Mouse (Mus musculus): ENCODE results near the gene Tmcc1. TPM values are rescaled to one million over a fixed set of nuclear protein-coding genes. Genes with fewer than 3 reads are reported as not detected.

The Tmcc1 gene
- total and polyA plus RNA-seq, 3 experiments = 9.1 to 30.6 TPM; not detected in 1

- no peak overlapping the region for H3K27ac ChIP-seq (ENCODE audit: control insufficient read depth, low read depth, low read length)
- H3K4me1 ChIP-seq (ENCODE audit: control insufficient read depth in 1 of 2, insufficient read depth in 2 of 2, low read length in 2 of 2) = peaks cover 5 to 6% of the 10 kb centered on the region in 2 experiments; a peak in 2 of 4 replicates
- no peak overlapping the region for H3K9ac ChIP-seq (ENCODE audit: control insufficient read depth, low read depth, low read length, poor library complexity, severe bottlenecking)
- no peak overlapping the region for H3K4me3 ChIP-seq (ENCODE audit: control insufficient read depth in 1 of 2, insufficient read depth in 1 of 2, low read depth in 2 of 2, low read length in 2 of 2)
- no peak for DNase-seq (ENCODE audit: low read depth, low spot score)
- TF ChIP-seq GABPA (IDR thresholded peaks at IDR 0.05; ENCODE audit: low read depth, low read length) (0 out of 2 replicates have a peak, but pooled peaks have one; percentile 19), ZC3H11A (IDR thresholded peaks at IDR 0.05; ENCODE audit: low read depth, low read length) (no peak), BHLHE40 (IDR thresholded peaks at IDR 0.05; ENCODE audit: borderline replicate concordance, low read depth, low read length) (no peak)
- no peaks in the 10 kb centered on the region for H3K79me2 ChIP-seq (ENCODE audit: control insufficient read depth, insufficient read depth, low read length, poor library complexity)
- H3K9me3 ChIP-seq (replicated peaks; ENCODE audit: insufficient read depth, low read length) = no peaks in the 10 kb centered on the region
- peaks cover 0 to 12% of the 10 kb centered on the region in 2 experiments; a peak in 2 of 4 replicates for H3K36me3 ChIP-seq (ENCODE audit: control insufficient read depth in 1 of 2, insufficient read depth in 2 of 2, low read length in 2 of 2)
- no peaks in the 10 kb centered on the region for H3K27me3 ChIP-seq (ENCODE audit: control insufficient read depth in 1 of 2, insufficient read depth in 2 of 2, low read length in 2 of 2)
Observed at GRCm38 (mm10) chr6:116055001-116055471, 138.2 kb downstream of the Tmcc1 start.

- peak; percentile 39 for DNase-seq (ENCODE audit: low read depth, low spot score)
- TF ChIP-seq GATA1 (IDR thresholded peaks at IDR 0.05; ENCODE audit: low read depth, low read length) (0 out of 2 replicates have a peak, but pooled peaks have one; percentile 33), TAL1 (IDR thresholded peaks at IDR 0.05; ENCODE audit: low read length) (peak; percentile 66), MEF2A (IDR thresholded peaks at IDR 0.05; ENCODE audit: extremely low read depth, insufficient replicate concordance, low read depth, low read length, poor library complexity, severe bottlenecking) (no peak), TCF12 (IDR thresholded peaks at IDR 0.05; ENCODE audit: low read depth, low read length) (peak; percentile 58; the same call in 1 of the 2 replicates), EP300 (IDR thresholded peaks at IDR 0.05; ENCODE audit: low read depth in 1 of 2, low read length in 2 of 2) (peak in 1 of 2 experiments; percentile 39; a peak in 1 of 4 replicates)
- Histone ChIP-seq H3K79me2 (ENCODE audit: control insufficient read depth, insufficient read depth, low read length, poor library complexity) (no peaks in the 10 kb centered on the region), H3K27me3 (ENCODE audit: control insufficient read depth in 1 of 2, insufficient read depth in 2 of 2, low read length in 2 of 2) (no peaks in the 10 kb centered on the region), H3K36me3 (ENCODE audit: control insufficient read depth in 1 of 2, insufficient read depth in 2 of 2, low read length in 2 of 2) (peaks cover 0 to 8% of the 10 kb centered on the region in 2 experiments; a peak in 2 of 4 replicates), H3K4me1 (ENCODE audit: control insufficient read depth in 1 of 2, insufficient read depth in 2 of 2, low read length in 2 of 2) (peaks cover 0 to 4% of the 10 kb centered on the region in 2 experiments; a peak in 2 of 4 replicates), H3K9ac (ENCODE audit: control insufficient read depth, low read depth, low read length, poor library complexity, severe bottlenecking) (no peak overlapping the region), H3K27ac (ENCODE audit: control insufficient read depth, low read depth, low read length) (no peak overlapping the region), H3K4me3 (ENCODE audit: control insufficient read depth in 1 of 2, insufficient read depth in 1 of 2, low read depth in 2 of 2, low read length in 2 of 2) (no peak overlapping the region), H3K9me3 (replicated peaks; ENCODE audit: insufficient read depth, low read length) (no peaks in the 10 kb centered on the region)
Observed at GRCm38 (mm10) chr6:116047896-116048295, 145.4 kb downstream of the Tmcc1 start.

DNA sequence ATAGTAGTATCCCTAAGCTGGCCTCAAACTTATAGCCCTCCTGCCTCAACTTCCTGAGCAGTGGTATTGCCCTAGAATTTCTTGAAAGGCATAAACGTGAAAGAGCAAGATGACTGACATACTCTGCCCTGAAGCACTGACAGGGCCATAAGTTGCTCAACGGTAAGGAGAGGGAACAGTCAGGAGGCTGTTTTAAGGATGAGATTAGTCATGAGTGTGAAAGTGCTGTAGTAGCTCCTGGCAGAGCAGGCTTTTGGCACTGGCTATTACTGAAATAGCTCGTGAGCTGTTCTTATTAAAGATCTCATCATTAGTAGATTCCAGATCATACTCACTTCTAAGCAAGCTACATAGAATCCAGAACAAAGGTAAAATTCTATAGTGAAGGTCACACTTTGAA, 145.9 kb downstream of the Tmcc1 start:
- TF ChIP-seq KAT2A (conservative IDR thresholded peaks at IDR 0.05; ENCODE audit: low read depth, low read length) (no peak), MAZ (IDR thresholded peaks at IDR 0.05; ENCODE audit: low read depth, low read length) (no peak), TAL1 (IDR thresholded peaks at IDR 0.05; ENCODE audit: low read length) (no peak), NELFE (IDR thresholded peaks at IDR 0.05; ENCODE audit: low read depth, low read length) (no peak), TCF12 (IDR thresholded peaks at IDR 0.05; ENCODE audit: low read depth, low read length) (no peak)
- H3K27ac ChIP-seq (ENCODE audit: control insufficient read depth, low read depth, low read length) = no peak overlapping the region
- H3K4me3 ChIP-seq (ENCODE audit: control insufficient read depth in 1 of 2, insufficient read depth in 1 of 2, low read depth in 2 of 2, low read length in 2 of 2) = no peak overlapping the region
- H3K4me1 ChIP-seq (ENCODE audit: control insufficient read depth in 1 of 2, insufficient read depth in 2 of 2, low read length in 2 of 2) = no peaks in the 10 kb centered on the region; a peak in 1 of 4 replicates
- peaks cover 0 to 3% of the 10 kb centered on the region in 2 experiments; a peak in 1 of 4 replicates for H3K36me3 ChIP-seq (ENCODE audit: control insufficient read depth in 1 of 2, insufficient read depth in 2 of 2, low read length in 2 of 2)
- H3K9ac ChIP-seq (ENCODE audit: control insufficient read depth, low read depth, low read length, poor library complexity, severe bottlenecking) = no peak overlapping the region
- DNase-seq (ENCODE audit: low read depth, low spot score) = no peak
- H3K9me3 ChIP-seq (replicated peaks; ENCODE audit: insufficient read depth, low read length) = no peaks in the 10 kb centered on the region
- H3K79me2 ChIP-seq (ENCODE audit: control insufficient read depth, insufficient read depth, low read length, poor library complexity) = no peaks in the 10 kb centered on the region
- H3K27me3 ChIP-seq (ENCODE audit: control insufficient read depth in 1 of 2, insufficient read depth in 2 of 2, low read length in 2 of 2) = no peaks in the 10 kb centered on the region

Measured in MEL (cell line).